Mouse (Mus musculus) monocyte, adult 5-6 weeks (primary cell): Measurements from ENCODE around the gene Vmn1r151. TPM values are rescaled to one million over a fixed set of nuclear protein-coding genes. Genes with fewer than 3 reads are reported as not detected.
"Not testable (repeated sequence)": the region's sequence is repeated elsewhere in the genome, so short reads cannot be mapped to it uniquely, and the experiment has no call there.

Source experiments
- ATAC-seq: fragments of 153-309, 156-312 bp; replicated peaks from 2 replicates; pipeline ENCODE4 v1.8.0; 2017; ENCODE audit warnings: mild to moderate bottlenecking; ENCODE audit not compliant: low TSS enrichment, insufficient number of reproducible peaks, severe bottlenecking, poor library complexity, low FRiP score
- total RNA-seq: library from RNA; stranded (forward); fragments of 200-1000, 200-491, 200-594 nt; gene quantifications from 3 replicates; pipeline ENCODE4 v1.2.3, GENCODE M21; 2017

The Vmn1r151 gene
- total RNA-seq, result not detected in 3 replicates

DNA sequence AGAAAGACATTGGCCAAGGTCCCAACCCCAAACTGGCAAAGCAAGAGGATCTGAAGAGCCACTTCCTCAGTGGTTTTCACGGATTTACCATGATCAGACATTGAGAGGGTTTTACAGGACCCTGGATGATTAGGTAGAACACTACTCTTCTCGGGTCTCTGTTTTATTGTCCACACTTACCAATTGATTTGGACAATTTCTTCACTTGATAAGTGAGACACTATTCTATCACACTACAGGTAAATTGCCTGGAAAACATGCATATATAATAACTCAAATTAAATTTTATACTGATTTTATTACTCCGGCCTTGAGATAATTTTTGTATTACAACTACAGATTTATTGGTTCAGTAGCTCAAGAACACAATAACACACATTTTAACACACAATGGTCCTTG is at the start of gene Vmn1r151:
TSS of gene Vmn1r151 (minus strand) at position 101 of the 400 bp plus-strand sequence.
- not testable (repeated sequence) for ATAC-seq

DNA sequence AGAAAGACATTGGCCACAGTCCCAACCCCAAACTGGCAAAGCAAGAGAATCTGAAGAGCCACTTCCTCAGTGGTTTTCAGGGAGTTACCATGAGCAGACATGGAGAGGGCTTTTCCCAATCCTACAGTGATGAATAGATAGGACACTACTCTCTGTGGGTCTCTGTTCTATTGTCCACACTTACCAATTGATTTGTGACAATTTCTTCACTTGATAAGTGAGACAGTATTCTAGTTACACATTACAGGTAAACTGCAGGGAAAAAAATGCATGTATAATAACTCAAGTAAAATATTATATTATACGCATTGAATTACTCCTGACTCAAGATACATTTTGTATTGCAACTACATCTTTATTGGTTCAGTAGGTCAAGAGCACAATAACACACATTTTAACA is 35.3 kb upstream of the Vmn1r151 start, which contains the start of gene Gm8677:
TSS of gene Gm8677 (minus strand) at position 101 of the 400 bp plus-strand sequence.
- not testable (repeated sequence) for ATAC-seq

DNA sequence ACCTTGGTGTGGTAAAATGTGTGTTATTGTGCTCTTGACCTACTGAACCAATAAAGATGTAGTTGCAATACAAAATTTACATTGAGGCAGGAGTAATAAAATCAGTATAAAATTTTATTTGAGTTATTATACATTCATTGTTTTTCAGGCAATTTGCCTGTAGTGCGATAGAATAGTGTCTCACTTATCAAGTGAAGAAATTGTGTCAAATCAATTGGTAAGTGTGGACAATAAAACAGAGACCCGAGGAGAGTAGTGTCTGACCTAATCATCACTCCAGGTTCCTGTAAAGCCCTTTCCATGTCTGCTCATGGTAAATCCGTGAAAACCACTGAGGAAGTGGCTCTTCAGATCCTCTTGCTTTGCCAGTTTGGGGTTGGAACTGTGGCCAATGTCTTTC is 23.2 kb upstream of the Vmn1r151 start, which contains the start of gene Vmn1r152:
TSS of gene Vmn1r152 (plus strand) at position 301 of the 400 bp plus-strand sequence.
- ATAC-seq, result not testable (repeated sequence)

DNA sequence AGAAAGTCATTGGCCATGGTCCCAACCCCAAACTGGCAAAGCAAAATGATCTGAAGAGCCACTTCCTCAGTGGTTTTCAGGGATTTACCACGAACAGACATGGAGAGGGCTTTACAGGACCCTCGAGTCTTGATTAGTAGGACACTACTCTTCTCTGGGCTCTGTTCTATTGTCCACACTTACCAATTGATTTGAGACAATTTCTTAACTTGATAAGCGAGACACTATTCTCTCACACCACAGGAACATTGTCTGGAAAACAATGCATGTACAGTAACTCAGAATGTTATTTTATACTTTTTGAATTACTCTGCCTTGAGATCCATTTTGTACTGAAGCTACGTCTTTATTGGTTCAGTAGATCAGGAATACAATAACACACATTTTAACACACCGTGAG is 35.5 kb downstream of the Vmn1r151 start, which contains the start of gene Gm10665:
TSS of gene Gm10665 (minus strand) at position 101 of the 400 bp plus-strand sequence.
- ATAC-seq, result not testable (repeated sequence)

Other genes with a start within 250 kb of the Vmn1r151 start
- gene Gm4187, start 170.0 kb downstream of the Vmn1r151 start, total RNA-seq, result not detected in 3 replicates
- not detected in 3 replicates for gene Gm8660, start 128.6 kb downstream of the Vmn1r151 start, total RNA-seq
- gene Vmn1r148, start 86.1 kb downstream of the Vmn1r151 start, total RNA-seq, result not detected in 3 replicates
- not detected in 3 replicates for gene Vmn1r149, start 61.4 kb downstream of the Vmn1r151 start, total RNA-seq
- gene Gm10665, start 35.6 kb downstream of the Vmn1r151 start, total RNA-seq, result not detected in 3 replicates
- gene Vmn1r152, start 23.3 kb upstream of the Vmn1r151 start, total RNA-seq, result not detected in 3 replicates
- not detected in 3 replicates for gene Gm8677, start 35.2 kb upstream of the Vmn1r151 start, total RNA-seq
- not detected in 3 replicates for gene Gm4201, start 65.7 kb upstream of the Vmn1r151 start, total RNA-seq
- not detected in 3 replicates for gene Gm4565, start 88.4 kb upstream of the Vmn1r151 start, total RNA-seq
- gene Vmn1r155, start 158.3 kb upstream of the Vmn1r151 start, total RNA-seq, result not detected in 3 replicates
- gene Gm8693, start 192.6 kb upstream of the Vmn1r151 start, total RNA-seq, result not detected in 3 replicates
- gene Gm4567, start 220.0 kb upstream of the Vmn1r151 start, total RNA-seq, result not detected in 3 replicates